Mouse (Mus musculus) adrenal gland, postnatal 36 days (tissue): ENCODE measurements around the gene Il4i1. TPM values are rescaled to one million over a fixed set of nuclear protein-coding genes. Genes with fewer than 3 reads are reported as not detected.

Experiments
- DNase-seq, 2 experiments: peaks; one replicate each; pipeline ENCODE4 v3.0.0; 2021; ENCODE audit warnings: mixed read lengths in 1 of 2
- total RNA-seq, 2 experiments: library from RNA; stranded (reverse); gene quantifications; 2 replicates each; pipeline ENCODE4 v1.2.3; 2021

Gene Il4i1
- total RNA-seq, 2 experiments from 2014 or later = 2.0 to 2.6 TPM

GRCm38 (mm10) chr7:44818751-44819235 is 2.6 kb downstream of the Il4i1 start:
- peak; percentile 74 to 79 for DNase-seq

GRCm38 (mm10) chr7:44819391-44819790 is 3.2 kb downstream of the Il4i1 start:
- no peak for DNase-seq

- DNase-seq = peak; percentile 51 to 55
Measured at GRCm38 (mm10) chr7:44819863-44820262, 3.7 kb downstream of the Il4i1 start.

GRCm38 (mm10) chr7:44820525-44820924 is 4.3 kb downstream of the Il4i1 start:
- DNase-seq = no peak

- DNase-seq = no peak
Measured at GRCm38 (mm10) chr7:44821666-44822448, 5.7 kb downstream of the Il4i1 start.

- DNase-seq = no peak
Measured at GRCm38 (mm10) chr7:44823409-44823808, 7.2 kb downstream of the Il4i1 start.

GRCm38 (mm10) chr7:44824872-44825271 is 8.7 kb downstream of the Il4i1 start:
- DNase-seq = peak; percentile 83 to 88

GRCm38 (mm10) chr7:44826771-44827170 is 10.6 kb downstream of the Il4i1 start:
- DNase-seq = peak; percentile 22 to 31

- DNase-seq = no peak
Measured at GRCm38 (mm10) chr7:44828706-44829105, 12.5 kb downstream of the Il4i1 start.

- DNase-seq = no peak
Measured at GRCm38 (mm10) chr7:44832763-44833162, 16.6 kb downstream of the Il4i1 start.

- no peak for DNase-seq
Measured at GRCm38 (mm10) chr7:44835373-44836015, 19.3 kb downstream of the Il4i1 start.

GRCm38 (mm10) chr7:44836016-44836404 is 19.8 kb downstream of the Il4i1 start:
- DNase-seq = peak; percentile 29 to 63

GRCm38 (mm10) chr7:44836423-44837053 is 20.4 kb downstream of the Il4i1 start:
- no peak for DNase-seq

GRCm38 (mm10) chr7:44838073-44838472 is 21.9 kb downstream of the Il4i1 start:
- DNase-seq = no peak

- no peak for DNase-seq
Measured at GRCm38 (mm10) chr7:44839171-44839490, 22.9 kb downstream of the Il4i1 start.

- peak; percentile 63 to 67 for DNase-seq
Measured at GRCm38 (mm10) chr7:44839491-44840191, 23.5 kb downstream of the Il4i1 start.

- DNase-seq = no peak
Measured at GRCm38 (mm10) chr7:44840426-44840825, 24.2 kb downstream of the Il4i1 start.

GRCm38 (mm10) chr7:44841825-44842463 is 25.8 kb downstream of the Il4i1 start:
- no peak for DNase-seq

GRCm38 (mm10) chr7:44845006-44845405 is 28.8 kb downstream of the Il4i1 start:
- no peak for DNase-seq

- DNase-seq = no peak
Measured at GRCm38 (mm10) chr7:44846804-44847203, 30.6 kb downstream of the Il4i1 start.

- no peak for DNase-seq
Measured at GRCm38 (mm10) chr7:44847772-44848171, 31.6 kb downstream of the Il4i1 start.
